Mouse (Mus musculus): ENCODE measurements around the gene Ttll5. TPM values are rescaled to one million over a fixed set of nuclear protein-coding genes. Genes with fewer than 3 reads are reported as not detected.

Gene Ttll5
- polyA plus RNA-seq, 1 experiment from 2014 or later = 18.7 TPM

- DNase-seq (ENCODE audit: low spot score, missing footprints) = no peak
Measured at GRCm38 (mm10) chr12:85963160-85963559, 138.7 kb downstream of the Ttll5 start.

GRCm38 (mm10) chr12:85963699-85964098 is 139.2 kb downstream of the Ttll5 start:
- ATAC-seq (ENCODE audit: low FRiP score) = no peak
- Histone ChIP-seq H3K4me2 (no peak overlapping the region), H3K9me3 (ENCODE audit: control insufficient read depth, low read length) (no peaks in the 10 kb centered on the region), H3K9ac (ENCODE audit: low read length) (no peak overlapping the region), H3K4me1 (ENCODE audit: control insufficient read depth, insufficient read depth, low read length) (no peaks in the 10 kb centered on the region), H3K27ac (ENCODE audit: low read depth, low read length) (no peak overlapping the region), H3K27me3 (ENCODE audit: control insufficient read depth, insufficient read depth, low read length) (no peaks in the 10 kb centered on the region), H3K36me3 (ENCODE audit: control insufficient read depth, insufficient read depth, low read length) (no peaks in the 10 kb centered on the region), H3K4me3 (ENCODE audit: low read depth, low read length) (no peak overlapping the region)
- no peak for DNase-seq (ENCODE audit: low spot score, missing footprints)
- 89% methylated on average over 11 of the region's 11 CpGs for WGBS

More at GRCm38 (mm10) chr12:85963160-85963559, 138.7 kb downstream of the Ttll5 start:
- H3K27me3 ChIP-seq (ENCODE audit: control insufficient read depth, insufficient read depth, low read length) = no peaks in the 10 kb centered on the region
- no peaks in the 10 kb centered on the region for H3K4me1 ChIP-seq (ENCODE audit: control insufficient read depth, insufficient read depth, low read length)
- no peak overlapping the region for H3K4me2 ChIP-seq
- 79% methylated on average over 2 of the region's 2 CpGs for WGBS
- H3K4me3 ChIP-seq (ENCODE audit: low read depth, low read length) = no peak overlapping the region
- no peak overlapping the region for H3K27ac ChIP-seq (ENCODE audit: low read depth, low read length)
- H3K9ac ChIP-seq (ENCODE audit: low read length) = no peak overlapping the region
- no peaks in the 10 kb centered on the region for H3K36me3 ChIP-seq (ENCODE audit: control insufficient read depth, insufficient read depth, low read length)
- ATAC-seq (ENCODE audit: low FRiP score) = no peak
- H3K9me3 ChIP-seq (ENCODE audit: control insufficient read depth, low read length) = no peaks in the 10 kb centered on the region

GRCm38 (mm10) chr12:85964436-85964835 is 140.0 kb downstream of the Ttll5 start:
- Histone ChIP-seq H3K4me2 (no peak overlapping the region), H3K9me3 (ENCODE audit: control insufficient read depth, low read length) (no peaks in the 10 kb centered on the region), H3K27me3 (ENCODE audit: control insufficient read depth, insufficient read depth, low read length) (no peaks in the 10 kb centered on the region), H3K9ac (ENCODE audit: low read length) (no peak overlapping the region), H3K36me3 (ENCODE audit: control insufficient read depth, insufficient read depth, low read length) (no peaks in the 10 kb centered on the region), H3K4me1 (ENCODE audit: control insufficient read depth, insufficient read depth, low read length) (no peaks in the 10 kb centered on the region), H3K4me3 (ENCODE audit: low read depth, low read length) (no peak overlapping the region), H3K27ac (ENCODE audit: low read depth, low read length) (no peak overlapping the region)
- ATAC-seq (ENCODE audit: low FRiP score) = no peak
- no peak for DNase-seq (ENCODE audit: low spot score, missing footprints)
- 81% methylated on average over 3 of the region's 3 CpGs for WGBS

- Histone ChIP-seq H3K4me2 (no peak overlapping the region), H3K4me1 (ENCODE audit: control insufficient read depth, insufficient read depth, low read length) (no peaks in the 10 kb centered on the region), H3K4me3 (ENCODE audit: low read depth, low read length) (no peak overlapping the region), H3K27me3 (ENCODE audit: control insufficient read depth, insufficient read depth, low read length) (no peaks in the 10 kb centered on the region), H3K27ac (ENCODE audit: low read depth, low read length) (no peak overlapping the region), H3K36me3 (ENCODE audit: control insufficient read depth, insufficient read depth, low read length) (no peaks in the 10 kb centered on the region), H3K9me3 (ENCODE audit: control insufficient read depth, low read length) (no peaks in the 10 kb centered on the region), H3K9ac (ENCODE audit: low read length) (no peak overlapping the region)
- DNase-seq (ENCODE audit: low spot score, missing footprints) = no peak
- no peak for ATAC-seq (ENCODE audit: low FRiP score)
Measured at GRCm38 (mm10) chr12:85967812-85968211, 143.4 kb downstream of the Ttll5 start.

- 84% methylated on average over 4 of the region's 4 CpGs for WGBS
- DNase-seq (ENCODE audit: low spot score, missing footprints) (no peak), ATAC-seq (ENCODE audit: low FRiP score) (no peak)
- H3K9me3 ChIP-seq (ENCODE audit: control insufficient read depth, low read length) = no peaks in the 10 kb centered on the region
- H3K9ac ChIP-seq (ENCODE audit: low read length) = no peak overlapping the region
- no peak overlapping the region for H3K4me2 ChIP-seq
- H3K4me1 ChIP-seq (ENCODE audit: control insufficient read depth, insufficient read depth, low read length) = no peaks in the 10 kb centered on the region
- no peaks in the 10 kb centered on the region for H3K36me3 ChIP-seq (ENCODE audit: control insufficient read depth, insufficient read depth, low read length)
- no peak overlapping the region for H3K4me3 ChIP-seq (ENCODE audit: low read depth, low read length)
- no peak overlapping the region for H3K27ac ChIP-seq (ENCODE audit: low read depth, low read length)
- H3K27me3 ChIP-seq (ENCODE audit: control insufficient read depth, insufficient read depth, low read length) = no peaks in the 10 kb centered on the region
Measured at GRCm38 (mm10) chr12:85968409-85968808, 143.9 kb downstream of the Ttll5 start.

- Histone ChIP-seq H3K4me1 (ENCODE audit: control insufficient read depth, insufficient read depth, low read length) (no peaks in the 10 kb centered on the region), H3K9ac (ENCODE audit: low read length) (no peak overlapping the region), H3K4me3 (ENCODE audit: low read depth, low read length) (no peak overlapping the region), H3K9me3 (ENCODE audit: control insufficient read depth, low read length) (no peaks in the 10 kb centered on the region), H3K27me3 (ENCODE audit: control insufficient read depth, insufficient read depth, low read length) (no peaks in the 10 kb centered on the region), H3K4me2 (no peak overlapping the region), H3K27ac (ENCODE audit: low read depth, low read length) (no peak overlapping the region), H3K36me3 (ENCODE audit: control insufficient read depth, insufficient read depth, low read length) (no peaks in the 10 kb centered on the region)
- DNase-seq (ENCODE audit: low spot score, missing footprints) = no peak
- ATAC-seq (ENCODE audit: low FRiP score) = no peak
- WGBS = 76% methylated on average over 5 of the region's 5 CpGs
Measured at GRCm38 (mm10) chr12:85969571-85969970, 145.1 kb downstream of the Ttll5 start.

GRCm38 (mm10) chr12:85970191-85970590 is 145.7 kb downstream of the Ttll5 start:
- ATAC-seq (ENCODE audit: low FRiP score) = no peak
- no peak overlapping the region for H3K27ac ChIP-seq (ENCODE audit: low read depth, low read length)
- no peaks in the 10 kb centered on the region for H3K27me3 ChIP-seq (ENCODE audit: control insufficient read depth, insufficient read depth, low read length)
- WGBS = 74% methylated on average over 5 of the region's 5 CpGs
- H3K9ac ChIP-seq (ENCODE audit: low read length) = no peak overlapping the region
- DNase-seq (ENCODE audit: low spot score, missing footprints) = no peak
- H3K4me1 ChIP-seq (ENCODE audit: control insufficient read depth, insufficient read depth, low read length) = no peaks in the 10 kb centered on the region
- H3K4me2 ChIP-seq = no peak overlapping the region
- H3K4me3 ChIP-seq (ENCODE audit: low read depth, low read length) = no peak overlapping the region
- H3K36me3 ChIP-seq (ENCODE audit: control insufficient read depth, insufficient read depth, low read length) = no peaks in the 10 kb centered on the region
- H3K9me3 ChIP-seq (ENCODE audit: control insufficient read depth, low read length) = no peaks in the 10 kb centered on the region

GRCm38 (mm10) chr12:85970803-85971202 is 146.3 kb downstream of the Ttll5 start:
- no peak overlapping the region for H3K27ac ChIP-seq (ENCODE audit: low read depth, low read length)
- no peak overlapping the region for H3K4me2 ChIP-seq
- no peaks in the 10 kb centered on the region for H3K36me3 ChIP-seq (ENCODE audit: control insufficient read depth, insufficient read depth, low read length)
- H3K9me3 ChIP-seq (ENCODE audit: control insufficient read depth, low read length) = no peaks in the 10 kb centered on the region
- no peak overlapping the region for H3K9ac ChIP-seq (ENCODE audit: low read length)
- ATAC-seq (ENCODE audit: low FRiP score) (no peak), DNase-seq (ENCODE audit: low spot score, missing footprints) (no peak)
- H3K27me3 ChIP-seq (ENCODE audit: control insufficient read depth, insufficient read depth, low read length) = no peaks in the 10 kb centered on the region
- H3K4me3 ChIP-seq (ENCODE audit: low read depth, low read length) = no peak overlapping the region
- WGBS = 71% methylated on average over 2 of the region's 2 CpGs
- no peaks in the 10 kb centered on the region for H3K4me1 ChIP-seq (ENCODE audit: control insufficient read depth, insufficient read depth, low read length)

GRCm38 (mm10) chr12:85971655-85972054 is 147.2 kb downstream of the Ttll5 start:
- no peak overlapping the region for H3K9ac ChIP-seq (ENCODE audit: low read length)
- no peak for DNase-seq (ENCODE audit: low spot score, missing footprints)
- no peaks in the 10 kb centered on the region for H3K27me3 ChIP-seq (ENCODE audit: control insufficient read depth, insufficient read depth, low read length)
- H3K4me3 ChIP-seq (ENCODE audit: low read depth, low read length) = no peak overlapping the region
- H3K9me3 ChIP-seq (ENCODE audit: control insufficient read depth, low read length) = no peaks in the 10 kb centered on the region
- H3K4me2 ChIP-seq = no peak overlapping the region
- 95% methylated on average over 4 of the region's 4 CpGs for WGBS
- H3K4me1 ChIP-seq (ENCODE audit: control insufficient read depth, insufficient read depth, low read length) = no peaks in the 10 kb centered on the region
- no peaks in the 10 kb centered on the region for H3K36me3 ChIP-seq (ENCODE audit: control insufficient read depth, insufficient read depth, low read length)
- no peak for ATAC-seq (ENCODE audit: low FRiP score)
- H3K27ac ChIP-seq (ENCODE audit: low read depth, low read length) = no peak overlapping the region

- DNase-seq (ENCODE audit: low spot score, missing footprints) (no peak), ATAC-seq (ENCODE audit: low FRiP score) (no peak)
- Histone ChIP-seq H3K4me3 (ENCODE audit: low read depth, low read length) (no peak overlapping the region), H3K9ac (ENCODE audit: low read length) (no peak overlapping the region), H3K9me3 (ENCODE audit: control insufficient read depth, low read length) (no peaks in the 10 kb centered on the region), H3K4me2 (no peak overlapping the region), H3K36me3 (ENCODE audit: control insufficient read depth, insufficient read depth, low read length) (no peaks in the 10 kb centered on the region), H3K27ac (ENCODE audit: low read depth, low read length) (no peak overlapping the region), H3K4me1 (ENCODE audit: control insufficient read depth, insufficient read depth, low read length) (no peaks in the 10 kb centered on the region), H3K27me3 (ENCODE audit: control insufficient read depth, insufficient read depth, low read length) (no peaks in the 10 kb centered on the region)
- 72% methylated on average over 4 of the region's 4 CpGs for WGBS
Measured at GRCm38 (mm10) chr12:85973526-85973925, 149.1 kb downstream of the Ttll5 start.

Measured in midbrain, embryonic 11.5 days (tissue).